Mouse (Mus musculus) stomach, postnatal 0 days (tissue): ENCODE data around the gene Degs2.

ENCODE experiments used
- CTCF ChIP-seq: IDR thresholded peaks from 2 replicates; pipeline ENCODE4 v1.5.1; 2016; ENCODE audit warnings: antibody characterized with exemption, low read depth, mild to moderate bottlenecking, moderate library complexity
- EP300 ChIP-seq: optimal IDR thresholded peaks from 2 replicates; pipeline ENCODE3; 2016; ENCODE audit warnings: antibody characterized with exemption

- TF ChIP-seq CTCF (no peak), EP300 (no peak)
These were observed 16.4 kb upstream of the Degs2 start for GRCm38 (mm10) chr12:108718485-108718884.
